Mouse (Mus musculus): ENCODE measurements around the gene Ywhag. TPM values are rescaled to one million over a fixed set of nuclear protein-coding genes. Genes with fewer than 3 reads are reported as not detected.
A peak's percentile ranks its signal among the peaks of the same experiment; 100 is the strongest.

The Ywhag gene
- polyA plus RNA-seq, 1 experiment from 2014 or later = 627 TPM

DNA sequence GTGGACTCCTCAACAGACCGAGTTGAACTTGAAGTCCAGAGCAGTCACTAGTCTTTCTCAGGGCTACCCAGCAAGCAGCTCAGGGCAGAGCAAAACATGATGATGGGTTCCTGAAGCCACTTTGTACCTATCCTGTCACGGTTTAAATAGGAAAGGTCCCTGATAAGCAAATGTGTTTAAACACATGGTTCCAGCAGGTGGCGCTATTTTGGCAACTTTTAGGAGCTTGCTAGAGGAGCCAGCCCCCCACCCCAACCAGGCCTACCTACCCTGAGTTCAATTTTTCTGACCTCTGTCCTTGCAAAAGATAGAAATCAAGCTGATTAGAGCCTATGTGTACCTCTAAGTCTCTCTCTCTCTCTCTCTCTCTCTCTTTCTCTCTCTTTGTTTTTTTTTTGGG is 36.4 kb downstream of the Ywhag start:
- no peak for ATAC-seq
- H3K9ac ChIP-seq (replicated peaks) = no peak overlapping the region
- 19% methylated on average over 3 of the region's 3 CpGs for WGBS
- H3K4me3 ChIP-seq (replicated peaks) = no peak overlapping the region
- H3K27ac ChIP-seq = no peak overlapping the region
- H3K27me3 ChIP-seq = no peaks in the 10 kb centered on the region
- no peaks in the 10 kb centered on the region for H3K9me3 ChIP-seq
- H3K4me2 ChIP-seq (replicated peaks) = no peak overlapping the region
- H3K4me1 ChIP-seq (replicated peaks) = peaks cover 4% of the 10 kb centered on the region
- H3K36me3 ChIP-seq = no peaks in the 10 kb centered on the region

DNA sequence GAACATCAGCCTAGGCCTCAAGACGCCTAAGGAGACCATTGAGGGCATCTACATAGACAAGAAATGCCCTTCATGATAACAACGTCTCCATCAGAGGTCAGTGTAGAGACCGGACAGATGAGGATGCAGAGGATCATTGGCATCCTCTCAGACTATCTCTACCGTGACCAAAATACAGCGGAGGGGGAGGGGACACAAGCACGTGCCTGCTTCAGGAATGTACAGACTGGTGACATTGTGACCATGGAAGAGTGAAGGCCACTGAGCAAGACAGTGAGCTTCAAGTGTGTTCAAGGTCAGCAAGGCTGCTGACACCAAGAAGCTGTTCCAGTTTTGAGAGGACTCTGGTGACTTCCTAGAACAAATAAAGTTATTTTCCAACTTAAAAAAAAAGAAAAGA is 39.5 kb downstream of the Ywhag start:
- no peak for ATAC-seq
- WGBS = 86% methylated on average over 6 of the region's 6 CpGs

DNA sequence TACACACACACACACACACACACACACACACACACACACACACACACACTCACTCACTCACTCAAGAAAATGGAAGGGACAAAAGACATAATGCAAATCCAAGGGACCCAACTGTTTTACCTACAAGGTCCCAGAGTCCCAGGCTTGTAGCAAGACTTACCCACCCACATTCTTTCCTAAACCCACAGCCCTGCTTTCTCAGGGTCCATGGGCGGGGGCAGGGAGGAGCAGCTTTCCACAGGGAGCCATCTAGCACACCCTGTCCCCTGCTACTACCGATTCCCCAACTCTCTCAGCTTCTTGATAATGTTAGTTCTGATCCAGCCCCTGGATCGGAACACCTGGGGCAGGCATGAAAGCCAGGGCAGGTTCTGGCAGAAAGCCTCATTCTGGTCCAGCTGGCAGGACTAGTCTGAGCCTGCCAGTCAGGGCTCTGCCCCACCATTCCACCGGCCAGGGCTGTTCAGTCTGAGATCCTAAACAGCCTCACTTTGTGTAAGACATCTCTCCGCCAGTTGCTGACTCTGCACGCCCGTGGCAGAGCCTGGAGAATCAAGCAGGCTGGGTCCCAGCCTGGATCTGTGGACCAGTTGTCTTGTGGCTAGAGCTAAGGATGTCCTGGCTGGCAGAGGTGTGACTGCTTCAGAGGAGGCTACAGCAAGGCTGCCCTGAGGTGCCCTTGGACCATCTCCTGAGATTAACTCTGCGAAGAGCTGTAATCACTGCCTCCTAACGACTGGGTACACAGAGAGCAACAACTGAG is 41.6 kb downstream of the Ywhag start:
- 63% methylated on average over 9 of the region's 9 CpGs for WGBS
- H3K36me3 ChIP-seq = no peaks in the 10 kb centered on the region
- no peak overlapping the region for H3K4me3 ChIP-seq (replicated peaks)
- ATAC-seq = no peak
- H3K4me2 ChIP-seq (replicated peaks) = no peak overlapping the region
- no peak overlapping the region for H3K9ac ChIP-seq (replicated peaks)
- no peaks in the 10 kb centered on the region for H3K9me3 ChIP-seq
- H3K4me1 ChIP-seq (replicated peaks) = peaks cover 10% of the 10 kb centered on the region; the same call in 1 of the 2 replicates
- H3K27me3 ChIP-seq = peaks cover 44% of the 10 kb centered on the region
- no peak overlapping the region for H3K27ac ChIP-seq

More for the DNA sequence above, 39.5 kb downstream of the Ywhag start:
- peaks cover 25% of the 10 kb centered on the region for H3K27me3 ChIP-seq
- no peak overlapping the region for H3K9ac ChIP-seq (replicated peaks)
- no peak overlapping the region for H3K4me3 ChIP-seq (replicated peaks)
- no peak overlapping the region for H3K27ac ChIP-seq
- H3K4me1 ChIP-seq (replicated peaks) = no peaks in the 10 kb centered on the region
- no peaks in the 10 kb centered on the region for H3K36me3 ChIP-seq
- H3K9me3 ChIP-seq = no peaks in the 10 kb centered on the region
- H3K4me2 ChIP-seq (replicated peaks) = no peak overlapping the region

DNA sequence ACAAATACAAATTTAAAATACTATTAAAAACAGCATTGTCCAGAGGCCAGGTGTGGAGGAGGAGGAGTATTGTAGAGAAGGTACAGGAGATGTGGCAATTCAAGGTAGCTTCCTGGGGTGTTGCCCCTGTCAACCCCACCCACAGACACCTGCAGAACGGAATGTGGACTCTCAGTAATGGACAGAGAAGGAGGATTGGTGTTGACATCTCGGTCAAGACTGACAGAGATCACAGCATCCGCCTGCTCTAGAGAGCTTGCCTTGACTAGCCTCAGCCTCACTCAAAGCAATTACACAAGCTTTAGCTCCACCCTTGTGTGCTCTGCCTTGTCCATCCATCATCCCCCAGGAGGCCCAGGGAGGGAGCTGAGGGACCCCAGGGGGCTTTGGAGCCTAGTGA is 43.5 kb downstream of the Ywhag start:
- Histone ChIP-seq H3K27ac (no peak overlapping the region), H3K27me3 (peaks cover 52% of the 10 kb centered on the region), H3K4me3 (replicated peaks) (no peak overlapping the region), H3K9ac (replicated peaks) (no peak overlapping the region), H3K36me3 (no peaks in the 10 kb centered on the region), H3K4me2 (replicated peaks) (no peak overlapping the region), H3K4me1 (replicated peaks) (peaks cover 14% of the 10 kb centered on the region; the same call in 1 of the 2 replicates), H3K9me3 (no peaks in the 10 kb centered on the region)
- ATAC-seq = no peak
- WGBS = 63% methylated on average over 3 of the region's 3 CpGs

DNA sequence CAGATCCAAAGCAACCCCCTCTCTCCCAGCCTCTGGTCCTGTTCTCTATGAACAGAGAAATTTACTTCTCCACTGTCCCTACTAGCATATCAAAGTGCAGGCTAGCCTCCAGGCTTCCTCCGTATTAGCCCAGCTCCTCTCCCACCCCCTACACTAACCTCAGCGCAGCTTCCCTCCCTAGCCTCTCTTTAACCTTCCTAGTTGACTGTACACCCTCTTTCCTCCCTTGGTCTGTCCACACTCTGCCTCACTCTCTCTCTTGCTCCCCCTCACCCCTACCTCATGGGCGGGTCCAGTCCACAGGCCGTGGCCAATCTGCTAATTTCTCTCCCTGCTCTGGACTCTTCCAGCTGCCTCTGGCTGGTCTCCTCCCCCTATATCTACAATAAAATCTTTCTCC is 44.1 kb downstream of the Ywhag start:
- ATAC-seq = no peak
- H3K27ac ChIP-seq = no peak overlapping the region
- no peaks in the 10 kb centered on the region for H3K9me3 ChIP-seq
- peaks cover 57% of the 10 kb centered on the region for H3K27me3 ChIP-seq
- no peak overlapping the region for H3K4me3 ChIP-seq (replicated peaks)
- peaks cover 14% of the 10 kb centered on the region; the same call in 1 of the 2 replicates for H3K4me1 ChIP-seq (replicated peaks)
- no peak overlapping the region for H3K9ac ChIP-seq (replicated peaks)
- no peaks in the 10 kb centered on the region for H3K36me3 ChIP-seq
- WGBS = 53% methylated on average over 4 of the region's 4 CpGs
- no peak overlapping the region for H3K4me2 ChIP-seq (replicated peaks)

DNA sequence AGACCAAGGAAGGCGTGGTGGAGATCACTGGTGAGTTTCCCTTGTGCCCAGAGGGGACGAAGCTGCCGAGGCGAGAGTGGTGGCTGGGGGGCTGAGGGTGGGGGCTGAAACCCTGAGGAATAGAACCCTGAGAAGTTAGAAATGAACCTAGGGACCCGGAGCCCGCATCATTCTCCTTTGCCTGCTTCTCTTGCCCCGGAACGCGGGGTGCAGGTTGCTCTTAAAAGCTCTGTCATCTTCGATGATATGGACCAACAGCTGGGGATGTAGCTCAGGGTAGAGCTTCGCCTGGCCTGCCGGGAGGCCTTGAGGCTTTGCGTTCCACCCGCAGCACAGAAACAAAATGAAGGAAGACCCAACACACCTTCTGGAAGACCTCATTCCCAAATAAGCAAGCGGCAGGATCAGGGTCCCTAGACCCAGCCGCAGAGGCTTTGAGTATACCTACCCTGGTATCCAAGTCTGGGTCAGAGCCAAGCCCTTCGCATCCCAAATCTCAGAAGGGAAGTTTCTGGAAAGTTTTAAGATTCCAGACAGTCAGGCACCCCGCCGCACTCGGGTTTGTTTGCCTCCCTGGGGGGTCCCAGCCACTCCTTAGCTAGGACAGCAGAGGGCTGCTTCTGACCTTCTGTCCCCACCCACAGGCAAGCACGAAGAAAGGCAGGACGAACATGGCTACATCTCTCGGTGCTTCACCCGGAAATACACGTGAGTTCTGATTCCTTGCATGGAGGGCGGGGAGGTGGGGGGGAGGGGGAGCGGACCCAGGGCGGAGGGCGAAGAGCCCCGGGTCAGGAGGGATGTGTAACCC is 45.8 kb downstream of the Ywhag start:
- ATAC-seq = no peak; the same call in 1 of the 2 replicates
- Histone ChIP-seq H3K9ac (replicated peaks) (no peak overlapping the region), H3K27me3 (peaks cover 57% of the 10 kb centered on the region), H3K27ac (no peak overlapping the region), H3K9me3 (no peaks in the 10 kb centered on the region), H3K4me1 (replicated peaks) (peaks cover 14% of the 10 kb centered on the region; the same call in 1 of the 2 replicates), H3K36me3 (no peaks in the 10 kb centered on the region), H3K4me2 (replicated peaks) (peak overlapping the region; percentile 32), H3K4me3 (replicated peaks) (no peak overlapping the region)
- 3% methylated on average over 30 of the region's 30 CpGs for WGBS

DNA sequence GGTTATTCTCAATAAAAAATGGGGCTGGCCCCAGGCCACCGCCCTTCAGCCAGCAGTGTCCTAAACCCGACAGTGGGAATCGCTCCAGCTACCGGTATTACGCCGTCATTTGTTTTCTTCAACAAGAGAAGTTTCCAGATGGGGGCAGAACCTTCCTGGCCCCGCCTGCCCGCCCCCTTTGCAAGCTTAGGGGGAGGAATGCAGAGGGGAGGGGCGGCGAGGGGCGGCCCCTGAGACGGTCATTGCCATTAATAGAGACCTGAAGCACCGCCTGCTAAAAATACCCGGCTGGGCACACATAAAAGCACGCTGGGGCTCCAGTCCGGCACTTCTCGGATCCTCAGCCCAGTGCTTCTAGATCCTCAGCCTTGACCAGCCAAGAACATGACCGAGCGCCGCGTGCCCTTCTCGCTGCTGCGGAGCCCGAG is 46.7 kb downstream of the Ywhag start, which contains the start of gene Hspb1:
TSS of gene Hspb1 (plus strand) at position 245 of the 428 bp plus-strand sequence.
- peak; percentile 17; the same call in 1 of the 2 replicates for ATAC-seq
- H3K27ac ChIP-seq = no peak within 1 kb of the TSS
- H3K4me3 ChIP-seq (replicated peaks) = peak within 1 kb of the TSS; percentile 26
- no peaks in the 10 kb centered on the region for H3K36me3 ChIP-seq
- 2% methylated on average over 24 of the region's 24 CpGs for WGBS
- H3K27me3 ChIP-seq = peaks cover 54% of the 10 kb centered on the region
- 0 out of 2 replicates have a peak within 1 kb of the TSS, but pooled peaks have one; percentile 36 for H3K9ac ChIP-seq (replicated peaks)
- H3K4me1 ChIP-seq (replicated peaks) = peaks cover 14% of the 10 kb centered on the region; the same call in 1 of the 2 replicates
- H3K4me2 ChIP-seq (replicated peaks) = peak within 1 kb of the TSS; percentile 37
- H3K9me3 ChIP-seq = no peaks in the 10 kb centered on the region

DNA sequence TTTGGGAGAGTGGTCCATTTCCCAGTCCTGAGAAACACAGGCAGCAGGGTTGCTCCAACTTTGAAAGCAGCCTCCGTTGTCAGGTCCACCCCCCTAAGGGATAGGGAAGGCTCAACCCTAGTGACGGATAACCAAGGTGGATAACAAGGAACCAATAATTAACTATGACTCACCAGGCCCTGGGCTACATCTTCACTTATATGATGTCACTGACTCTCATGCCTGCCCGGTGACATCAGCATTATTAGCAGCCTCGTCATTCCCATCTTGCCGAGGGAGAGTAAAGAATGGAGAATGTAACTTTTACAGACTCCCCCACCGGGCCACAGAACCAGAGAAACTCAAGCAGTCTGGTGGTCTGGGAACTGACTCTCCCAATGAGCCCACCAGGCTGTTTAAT is 49.8 kb downstream of the Ywhag start:
- H3K9me3 ChIP-seq = no peaks in the 10 kb centered on the region
- H3K4me1 ChIP-seq (replicated peaks) = peaks cover 17% of the 10 kb centered on the region
- H3K27ac ChIP-seq = no peak overlapping the region
- 75% methylated on average over 6 of the region's 6 CpGs for WGBS
- peaks cover 29% of the 10 kb centered on the region for H3K27me3 ChIP-seq
- no peak overlapping the region for H3K4me3 ChIP-seq (replicated peaks)
- no peak overlapping the region for H3K4me2 ChIP-seq (replicated peaks)
- no peaks in the 10 kb centered on the region for H3K36me3 ChIP-seq
- ATAC-seq = no peak
- no peak overlapping the region for H3K9ac ChIP-seq (replicated peaks)

DNA sequence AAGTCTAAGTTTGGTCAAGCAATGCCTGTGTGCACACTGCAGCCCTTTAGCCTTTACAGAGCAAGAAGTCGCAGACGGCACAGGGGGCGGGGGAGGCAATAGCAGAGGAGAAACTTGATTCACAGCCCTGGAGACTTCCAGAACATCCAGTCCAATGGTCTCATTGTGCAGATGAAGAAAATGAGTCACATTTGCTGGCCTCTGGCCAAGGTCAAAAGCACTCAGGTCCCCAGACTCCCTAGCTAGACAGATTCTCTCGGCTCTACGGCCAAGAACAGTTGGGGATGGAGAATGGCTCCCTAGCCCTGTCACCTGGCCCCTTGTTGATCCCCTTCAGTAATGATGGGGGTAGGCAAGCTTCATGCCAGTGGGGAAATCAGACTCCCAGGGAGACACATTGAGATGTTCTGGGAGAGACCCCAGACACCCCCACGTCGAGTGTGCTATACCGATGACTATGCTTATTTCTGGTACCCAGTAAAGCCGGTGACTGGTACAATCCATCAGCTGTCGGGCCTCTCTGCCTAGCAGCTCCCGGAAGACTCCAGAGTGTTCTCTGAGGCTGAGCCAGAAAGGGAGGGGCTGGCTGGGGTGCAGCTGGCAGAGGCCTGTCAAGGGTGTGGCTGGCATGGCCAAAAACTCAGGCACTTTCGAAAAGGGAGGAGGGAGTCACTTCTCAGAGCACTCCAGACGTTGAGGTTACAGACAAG is 54.8 kb downstream of the Ywhag start:
- H3K4me2 ChIP-seq (replicated peaks) = no peak overlapping the region
- no peak overlapping the region for H3K9ac ChIP-seq (replicated peaks)
- H3K27me3 ChIP-seq = no peaks in the 10 kb centered on the region
- WGBS = 65% methylated on average over 13 of the region's 13 CpGs
- H3K9me3 ChIP-seq = no peaks in the 10 kb centered on the region
- no peak overlapping the region for H3K4me3 ChIP-seq (replicated peaks)
- no peaks in the 10 kb centered on the region for H3K36me3 ChIP-seq
- no peak overlapping the region for H3K27ac ChIP-seq
- 0 out of 2 replicates have a peak, but pooled peaks have one; percentile 7 for ATAC-seq
- H3K4me1 ChIP-seq (replicated peaks) = peaks cover 14% of the 10 kb centered on the region

DNA sequence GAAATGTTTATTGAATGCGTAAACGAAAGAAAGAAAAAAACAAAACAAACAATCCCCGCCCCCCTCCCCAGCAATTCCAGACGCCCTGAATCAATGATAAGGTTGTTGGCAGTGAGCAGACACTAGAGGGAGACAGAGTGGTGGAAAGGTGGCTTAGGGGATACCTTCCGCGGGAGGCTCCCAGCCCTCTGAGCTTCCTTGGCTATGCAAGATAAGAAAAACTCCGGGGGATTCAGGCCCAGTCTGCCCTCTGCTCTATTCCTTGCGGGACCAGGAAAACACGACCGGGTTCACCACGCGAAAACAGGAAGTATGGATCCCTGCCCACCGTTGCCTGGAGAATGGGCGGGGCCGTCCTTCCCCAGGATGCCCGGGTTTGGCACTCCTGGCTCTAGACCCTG is 56.6 kb downstream of the Ywhag start:
- no peaks in the 10 kb centered on the region for H3K9me3 ChIP-seq
- peaks cover 6% of the 10 kb centered on the region for H3K36me3 ChIP-seq
- peak overlapping the region; percentile 55 for H3K4me2 ChIP-seq (replicated peaks)
- 2% methylated on average over 16 of the region's 16 CpGs for WGBS
- H3K9ac ChIP-seq (replicated peaks) = peak overlapping the region; percentile 44
- H3K27me3 ChIP-seq = peaks cover 7% of the 10 kb centered on the region; the same call in 1 of the 2 replicates
- ATAC-seq = peak; percentile 50; the same call in 1 of the 2 replicates
- no peak overlapping the region for H3K27ac ChIP-seq
- peak overlapping the region; percentile 32 for H3K4me3 ChIP-seq (replicated peaks)
- peaks cover 20% of the 10 kb centered on the region for H3K4me1 ChIP-seq (replicated peaks)

DNA sequence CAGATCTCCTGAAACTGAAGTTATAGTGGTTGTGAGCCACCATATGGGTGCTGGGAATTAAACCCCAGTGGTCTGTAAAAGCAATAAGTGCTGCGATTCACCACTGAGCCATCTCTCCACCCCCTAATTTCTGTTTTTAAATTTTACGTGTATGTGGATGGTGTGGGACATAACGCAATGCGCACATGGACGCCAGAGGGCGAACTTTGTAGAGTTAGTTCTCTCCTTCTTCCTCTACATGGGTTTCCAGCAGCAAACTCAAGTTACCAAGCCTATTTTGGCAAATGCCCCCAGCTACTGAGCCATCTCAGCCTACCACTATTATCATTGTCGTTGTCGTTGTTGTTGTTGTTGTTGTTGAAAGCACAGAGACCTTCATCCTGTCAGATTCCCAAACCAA is 57.2 kb downstream of the Ywhag start:
- H3K9me3 ChIP-seq = no peaks in the 10 kb centered on the region
- peaks cover 21% of the 10 kb centered on the region for H3K4me1 ChIP-seq (replicated peaks)
- no peak overlapping the region; the same call in 1 of the 2 replicates for H3K27ac ChIP-seq
- H3K36me3 ChIP-seq = peaks cover 6% of the 10 kb centered on the region
- peak overlapping the region; percentile 55 for H3K4me2 ChIP-seq (replicated peaks)
- WGBS = 14% methylated on average over 8 of the region's 8 CpGs
- ATAC-seq = no peak
- H3K27me3 ChIP-seq = peaks cover 7% of the 10 kb centered on the region; the same call in 1 of the 2 replicates
- no peak overlapping the region for H3K9ac ChIP-seq (replicated peaks)
- H3K4me3 ChIP-seq (replicated peaks) = peak overlapping the region; percentile 32; the same call in 1 of the 2 replicates
